Mouse (Mus musculus): ENCODE measurements at regions not wholly inside any gene's neighbourhood (a gene's known extent, or its start where the extent isn't known, plus 50 kb on each side); places are given as distances from the start of the nearest gene placed in this dataset.

GRCm38 (mm10) chr5:96909218-96909617 lies 88.3 kb upstream of the Bmp2k start:
- TF ChIP-seq POLR2A (IDR thresholded peaks at IDR 0.05; ENCODE audit: borderline replicate concordance, extremely low read depth, low read depth, low read length) = no peak
- TF ChIP-seq CTCF (IDR thresholded peaks at IDR 0.05; ENCODE audit: insufficient read depth, low read length) = no peak
